Mouse (Mus musculus): Measurements from ENCODE around the gene Heg1. TPM values are rescaled to one million over a fixed set of nuclear protein-coding genes. Genes with fewer than 3 reads are reported as not detected.
A peak's percentile ranks its signal among the peaks of the same experiment; 100 is the strongest.

Gene Heg1
- polyA plus RNA-seq (2016; fragmentation: Nextera tagmentation; extraction: Ambion mirVana) = 11.8 and 15.0 TPM in 2 replicates

DNA sequence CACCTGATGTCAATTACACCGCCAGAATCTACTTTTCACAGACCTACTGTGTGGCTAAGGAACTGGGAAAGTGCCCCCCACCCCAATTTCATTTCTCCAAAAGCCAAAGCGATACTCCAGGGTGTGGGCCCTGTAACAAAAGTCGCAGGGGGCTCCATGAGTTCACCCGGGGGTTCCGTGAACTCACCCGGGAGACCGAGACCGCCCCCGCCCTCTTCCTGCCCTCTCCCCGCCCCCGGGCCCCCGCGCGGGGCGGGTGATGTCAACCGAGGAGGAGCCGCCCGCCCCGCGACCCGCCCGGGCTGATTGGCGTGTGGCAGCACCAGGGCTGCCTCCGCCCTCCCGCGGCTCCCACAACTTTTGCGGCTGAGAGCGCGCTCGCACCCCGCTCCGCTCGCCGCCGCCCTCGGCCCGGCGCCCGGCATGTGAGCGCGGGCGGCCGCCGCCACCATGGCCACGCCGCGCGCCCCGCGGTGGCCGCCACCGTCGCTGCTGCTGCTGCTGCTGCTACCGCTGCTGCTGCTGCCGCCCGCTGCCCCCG lies at the start of gene Heg1:
Gene Heg1 (plus strand): TSS at position 209 of the 541 bp plus-strand sequence.
- H3K27me3 ChIP-seq (replicated peaks; ENCODE audit: low read depth, poor library complexity, severe bottlenecking) = no peaks in the 10 kb centered on the region

DNA sequence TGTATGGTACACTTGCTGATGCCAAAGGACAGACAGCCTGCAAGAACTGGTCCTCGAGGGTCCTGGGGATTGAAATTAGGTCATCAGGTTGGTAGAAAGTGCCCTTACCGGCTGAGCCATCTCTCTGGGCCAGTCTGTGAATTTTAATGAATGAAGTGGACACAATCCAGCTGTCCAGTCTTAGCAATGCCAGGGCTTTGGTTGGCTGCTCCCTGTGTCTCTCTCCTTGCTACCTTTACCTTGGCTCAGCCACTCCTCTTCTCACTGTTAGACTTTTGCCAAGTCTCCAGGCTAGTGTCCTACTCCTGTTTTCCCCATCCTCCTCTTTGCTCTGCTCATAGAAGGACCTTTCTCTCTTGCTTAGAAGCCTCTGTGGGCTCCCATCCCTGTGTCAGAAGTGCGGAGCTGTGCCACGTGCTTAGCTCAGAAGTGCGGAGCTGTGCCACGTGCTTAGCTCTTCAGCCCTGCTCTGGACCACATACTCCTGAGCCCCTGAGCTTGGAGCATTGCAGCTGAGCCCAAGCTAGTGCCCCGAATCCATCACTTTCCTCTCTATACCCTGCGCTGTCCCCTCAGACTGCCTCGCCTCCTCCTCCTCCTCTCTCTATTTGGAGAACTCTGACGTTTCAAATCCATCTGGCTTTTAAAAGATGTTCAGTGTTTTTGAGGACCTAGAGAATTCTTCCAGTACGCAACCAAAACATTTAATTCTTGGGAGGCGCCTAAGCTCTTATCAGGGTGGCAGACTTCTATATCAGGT lies 48.2 kb upstream of the Heg1 start:
- no peak overlapping the region for H3K27ac ChIP-seq (replicated peaks)
- no peaks in the 10 kb centered on the region for H3K27me3 ChIP-seq (replicated peaks; ENCODE audit: low read depth, poor library complexity, severe bottlenecking)
- DNase-seq (ENCODE audit: low spot score) = no peak
- H3K4me1 ChIP-seq = no peaks in the 10 kb centered on the region
- 84% methylated on average over 12 of the region's 12 CpGs for WGBS
- no peaks in the 10 kb centered on the region; the same call in 1 of the 2 replicates for H3K9me3 ChIP-seq
- no peaks in the 10 kb centered on the region for H3K36me3 ChIP-seq (replicated peaks)
- H3K4me3 ChIP-seq = no peak overlapping the region

More for the DNA sequence above, at the start of gene Heg1:
- Histone ChIP-seq H3K4me1 (peaks cover 59% of the 10 kb centered on the region), H3K4me3 (peak within 1 kb of the TSS; percentile 80), H3K36me3 (replicated peaks) (no peaks in the 10 kb centered on the region; the same call in 1 of the 2 replicates), H3K27ac (replicated peaks) (peak within 1 kb of the TSS; percentile 92), H3K9me3 (no peaks in the 10 kb centered on the region)
- DNase-seq (ENCODE audit: low spot score) = peak; percentile 84
- WGBS = under 1% methylated on average over 57 of the region's 57 CpGs

- H3K9me3 ChIP-seq = no peaks in the 10 kb centered on the region
- DNase-seq (ENCODE audit: low spot score) = no peak
- no peak overlapping the region for H3K27ac ChIP-seq (replicated peaks)
- no peaks in the 10 kb centered on the region for H3K27me3 ChIP-seq (replicated peaks; ENCODE audit: low read depth, poor library complexity, severe bottlenecking)
- H3K4me1 ChIP-seq = no peaks in the 10 kb centered on the region
- no peaks in the 10 kb centered on the region for H3K36me3 ChIP-seq (replicated peaks)
- 79% methylated on average over 3 of the region's 3 CpGs for WGBS
- H3K4me3 ChIP-seq = no peak overlapping the region
Observed at GRCm38 (mm10) chr16:33641779-33642178, 42.4 kb upstream of the Heg1 start.

DNA sequence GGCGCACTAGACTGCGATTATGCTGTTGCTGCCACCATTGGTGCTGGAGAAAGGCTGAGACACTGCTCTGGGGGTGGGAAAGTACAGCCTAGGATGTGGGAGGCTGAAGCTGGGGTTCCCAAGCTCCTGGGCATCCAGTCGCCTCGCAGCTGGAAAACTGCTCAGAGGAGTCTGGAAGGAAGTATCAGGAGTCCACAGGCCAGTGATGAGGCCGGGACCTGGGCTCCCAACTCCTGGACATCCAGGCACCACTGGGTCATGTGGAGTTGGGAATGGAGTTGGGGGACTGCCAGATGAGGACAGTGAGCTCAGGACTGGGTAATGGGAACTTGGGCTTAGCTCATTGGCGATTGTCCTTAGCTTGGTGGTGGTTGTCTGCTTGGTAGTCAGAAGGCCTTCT lies 31.1 kb upstream of the Heg1 start:
- H3K27ac ChIP-seq (replicated peaks) = no peak overlapping the region
- H3K27me3 ChIP-seq (replicated peaks; ENCODE audit: low read depth, poor library complexity, severe bottlenecking) = no peaks in the 10 kb centered on the region
- H3K4me1 ChIP-seq = no peaks in the 10 kb centered on the region
- peaks cover 19% of the 10 kb centered on the region for H3K9me3 ChIP-seq
- no peak for DNase-seq (ENCODE audit: low spot score)
- 92% methylated on average over 6 of the region's 6 CpGs for WGBS
- no peaks in the 10 kb centered on the region for H3K36me3 ChIP-seq (replicated peaks)
- H3K4me3 ChIP-seq = no peak overlapping the region

DNA sequence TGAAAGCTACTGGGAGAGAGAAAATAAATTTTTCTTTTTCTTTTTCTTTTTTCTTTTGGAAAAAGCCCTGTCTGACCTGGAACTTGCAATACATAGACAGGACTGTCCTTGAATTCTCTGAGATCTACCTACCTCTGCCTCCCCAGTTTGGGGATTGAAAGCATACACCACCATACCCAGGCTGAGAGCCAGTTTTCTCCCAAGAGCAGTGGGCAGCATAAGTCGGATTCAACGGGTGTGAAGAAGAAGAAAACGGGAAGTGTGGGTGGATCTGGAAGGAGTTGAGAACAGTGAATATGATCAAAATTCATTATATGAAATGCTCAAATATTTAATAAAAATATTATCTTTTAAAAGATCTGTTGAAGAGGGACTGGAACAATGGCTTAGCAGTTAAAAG lies 28.7 kb upstream of the Heg1 start:
- Histone ChIP-seq H3K4me1 (peaks cover 3% of the 10 kb centered on the region; the same call in 1 of the 2 replicates), H3K27ac (replicated peaks) (no peak overlapping the region), H3K36me3 (replicated peaks) (no peaks in the 10 kb centered on the region), H3K27me3 (replicated peaks; ENCODE audit: low read depth, poor library complexity, severe bottlenecking) (no peaks in the 10 kb centered on the region), H3K4me3 (no peak overlapping the region), H3K9me3 (peaks cover 5% of the 10 kb centered on the region; the same call in 1 of the 2 replicates)
- WGBS = 92% methylated on average over 3 of the region's 3 CpGs
- DNase-seq (ENCODE audit: low spot score) = no peak

- peaks cover 3% of the 10 kb centered on the region; the same call in 1 of the 2 replicates for H3K4me1 ChIP-seq
- no peak for DNase-seq (ENCODE audit: low spot score)
- 90% methylated on average over 3 of the region's 3 CpGs for WGBS
- no peaks in the 10 kb centered on the region for H3K9me3 ChIP-seq
- H3K27ac ChIP-seq (replicated peaks) = no peak overlapping the region
- H3K27me3 ChIP-seq (replicated peaks; ENCODE audit: low read depth, poor library complexity, severe bottlenecking) = no peaks in the 10 kb centered on the region
- H3K4me3 ChIP-seq = no peak overlapping the region
- H3K36me3 ChIP-seq (replicated peaks) = no peaks in the 10 kb centered on the region
Observed at GRCm38 (mm10) chr16:33657191-33657590, 27.0 kb upstream of the Heg1 start.

DNA sequence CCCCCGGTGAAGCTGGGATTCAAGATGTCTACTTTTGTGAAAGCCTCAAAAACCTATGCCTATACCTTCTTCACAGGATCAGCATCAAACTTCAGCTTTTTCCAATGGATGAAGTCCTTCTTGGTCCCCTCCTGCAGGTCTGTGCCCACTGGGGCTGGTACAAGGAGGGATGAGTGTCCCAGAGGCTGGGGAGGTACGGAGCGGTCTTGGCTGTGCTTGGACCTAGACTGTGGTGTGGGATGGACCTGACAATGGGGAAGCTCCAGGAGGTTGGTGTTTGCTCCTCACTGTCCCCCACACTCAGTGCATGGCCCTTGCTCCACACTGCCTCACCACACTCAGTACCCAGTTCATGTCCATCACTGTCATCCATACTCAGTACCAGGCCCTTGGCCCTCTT lies 26.0 kb upstream of the Heg1 start:
- Histone ChIP-seq H3K27ac (replicated peaks) (no peak overlapping the region), H3K36me3 (replicated peaks) (no peaks in the 10 kb centered on the region), H3K9me3 (no peaks in the 10 kb centered on the region), H3K27me3 (replicated peaks; ENCODE audit: low read depth, poor library complexity, severe bottlenecking) (no peaks in the 10 kb centered on the region), H3K4me3 (no peak overlapping the region), H3K4me1 (peaks cover 3% of the 10 kb centered on the region; the same call in 1 of the 2 replicates)
- 93% methylated on average over 3 of the region's 3 CpGs for WGBS
- no peak for DNase-seq (ENCODE audit: low spot score)

DNA sequence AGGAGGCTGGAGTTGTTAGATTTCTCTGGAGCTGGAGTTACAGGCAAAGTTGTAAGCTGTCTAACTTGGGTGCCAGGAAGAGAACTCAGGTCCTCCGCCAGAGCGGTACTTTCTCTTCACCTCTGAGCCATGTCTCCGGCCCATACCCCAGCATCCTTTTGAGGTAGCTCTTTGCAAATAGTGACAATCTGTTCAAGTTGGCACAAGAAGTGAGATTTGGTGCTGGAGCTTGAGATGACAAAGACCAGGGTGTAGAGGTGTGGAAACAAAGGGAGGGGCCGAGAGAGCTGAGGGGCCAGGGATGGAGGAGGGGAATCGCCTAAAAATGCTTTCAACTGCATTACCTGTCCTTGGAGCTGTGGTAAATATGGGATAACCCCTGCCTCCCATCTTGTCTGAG lies 24.6 kb upstream of the Heg1 start:
- H3K4me1 ChIP-seq = peaks cover 3% of the 10 kb centered on the region; the same call in 1 of the 2 replicates
- DNase-seq (ENCODE audit: low spot score) = no peak
- H3K27ac ChIP-seq (replicated peaks) = no peak overlapping the region
- no peaks in the 10 kb centered on the region for H3K27me3 ChIP-seq (replicated peaks; ENCODE audit: low read depth, poor library complexity, severe bottlenecking)
- H3K9me3 ChIP-seq = no peaks in the 10 kb centered on the region
- no peaks in the 10 kb centered on the region for H3K36me3 ChIP-seq (replicated peaks)
- 91% methylated on average over 5 of the region's 5 CpGs for WGBS
- no peak overlapping the region for H3K4me3 ChIP-seq

DNA sequence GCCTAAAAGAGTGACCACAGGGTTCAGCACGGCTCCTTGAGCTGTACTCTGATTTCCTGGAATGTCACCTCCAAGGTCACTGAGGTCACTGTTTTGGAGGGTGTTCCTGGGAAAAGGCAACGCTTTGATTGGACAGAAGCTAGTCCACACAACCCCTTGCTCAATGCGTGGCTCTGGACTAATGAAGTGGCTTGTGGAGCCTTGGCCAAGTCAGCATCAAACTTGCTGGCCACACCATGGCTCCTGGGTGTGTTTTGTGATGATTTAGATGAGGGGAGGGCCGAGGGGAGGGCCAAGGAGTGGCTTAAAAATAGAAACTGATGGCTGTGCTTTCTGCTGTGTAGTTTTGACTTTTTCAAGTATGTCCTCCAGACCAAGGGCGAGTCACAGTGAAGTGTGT lies 24.0 kb upstream of the Heg1 start:
- Histone ChIP-seq H3K27ac (replicated peaks) (no peak overlapping the region), H3K4me3 (no peak overlapping the region), H3K9me3 (no peaks in the 10 kb centered on the region), H3K27me3 (replicated peaks; ENCODE audit: low read depth, poor library complexity, severe bottlenecking) (no peaks in the 10 kb centered on the region), H3K36me3 (replicated peaks) (no peaks in the 10 kb centered on the region), H3K4me1 (peaks cover 3% of the 10 kb centered on the region; the same call in 1 of the 2 replicates)
- no peak for DNase-seq (ENCODE audit: low spot score)
- 64% methylated on average over 5 of the region's 5 CpGs for WGBS

- Histone ChIP-seq H3K27me3 (replicated peaks; ENCODE audit: low read depth, poor library complexity, severe bottlenecking) (no peaks in the 10 kb centered on the region), H3K27ac (replicated peaks) (no peak overlapping the region), H3K4me1 (peaks cover 3% of the 10 kb centered on the region; the same call in 1 of the 2 replicates), H3K36me3 (replicated peaks) (no peaks in the 10 kb centered on the region), H3K9me3 (no peaks in the 10 kb centered on the region), H3K4me3 (no peak overlapping the region)
- WGBS = 95% methylated on average over 10 of the region's 10 CpGs
- no peak for DNase-seq (ENCODE audit: low spot score)
Observed at GRCm38 (mm10) chr16:33662841-33663240, 21.3 kb upstream of the Heg1 start.

DNA sequence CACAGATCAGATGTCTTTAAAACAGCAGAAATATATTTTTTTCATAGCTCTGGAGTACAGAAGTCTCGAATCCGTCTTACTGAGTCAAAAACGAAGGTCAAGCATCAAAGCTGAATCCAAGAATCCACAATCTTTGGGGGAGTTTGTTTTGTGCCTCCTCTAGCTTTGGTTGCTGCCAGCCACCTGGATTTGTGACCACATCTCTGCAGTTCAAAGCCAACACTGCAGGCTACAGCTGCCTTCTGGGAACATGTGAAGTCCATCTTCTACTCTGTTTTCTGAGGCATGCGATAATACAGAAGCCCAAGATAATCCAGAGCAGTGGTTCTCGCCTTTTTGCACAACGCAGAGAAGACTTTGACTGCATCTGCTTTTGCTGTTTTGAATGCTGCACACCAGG lies 17.9 kb upstream of the Heg1 start:
- Histone ChIP-seq H3K9me3 (no peaks in the 10 kb centered on the region), H3K4me3 (no peak overlapping the region), H3K27me3 (replicated peaks; ENCODE audit: low read depth, poor library complexity, severe bottlenecking) (no peaks in the 10 kb centered on the region), H3K36me3 (replicated peaks) (no peaks in the 10 kb centered on the region), H3K27ac (replicated peaks) (no peak overlapping the region), H3K4me1 (no peaks in the 10 kb centered on the region)
- WGBS = 92% methylated on average over 6 of the region's 6 CpGs
- no peak for DNase-seq (ENCODE audit: low spot score)

- no peak for DNase-seq (ENCODE audit: low spot score)
- Histone ChIP-seq H3K4me3 (no peak overlapping the region), H3K27me3 (replicated peaks; ENCODE audit: low read depth, poor library complexity, severe bottlenecking) (no peaks in the 10 kb centered on the region), H3K27ac (replicated peaks) (no peak overlapping the region), H3K4me1 (no peaks in the 10 kb centered on the region), H3K36me3 (replicated peaks) (no peaks in the 10 kb centered on the region), H3K9me3 (no peaks in the 10 kb centered on the region)
- 92% methylated on average over 4 of the region's 4 CpGs for WGBS
Observed at GRCm38 (mm10) chr16:33666985-33667538, 17.1 kb upstream of the Heg1 start.

DNA sequence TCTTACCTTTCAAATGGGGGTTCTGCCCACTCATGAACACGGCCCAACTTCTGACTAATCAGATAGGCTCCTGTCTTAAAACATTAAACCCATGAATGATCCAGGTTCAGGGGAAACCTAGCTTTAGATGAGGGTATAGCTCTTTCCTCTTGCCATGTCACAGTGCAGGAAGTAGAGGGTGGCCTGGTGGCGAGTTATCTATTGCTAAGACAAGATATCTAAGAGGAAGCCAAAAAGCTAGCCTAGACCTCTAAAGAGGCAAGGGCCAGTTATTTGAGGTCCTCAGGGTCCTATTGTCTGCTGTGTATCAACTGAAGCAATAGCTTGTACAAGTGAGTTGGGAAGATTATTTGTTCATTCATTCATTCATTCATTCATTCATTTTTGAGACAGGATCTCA lies 15.7 kb upstream of the Heg1 start:
- Histone ChIP-seq H3K9me3 (no peaks in the 10 kb centered on the region), H3K27ac (replicated peaks) (no peak overlapping the region), H3K4me1 (peaks cover 4% of the 10 kb centered on the region; the same call in 1 of the 2 replicates), H3K27me3 (replicated peaks; ENCODE audit: low read depth, poor library complexity, severe bottlenecking) (no peaks in the 10 kb centered on the region), H3K36me3 (replicated peaks) (no peaks in the 10 kb centered on the region), H3K4me3 (no peak overlapping the region)
- DNase-seq (ENCODE audit: low spot score) = no peak
- WGBS = 79% methylated on average over 2 of the region's 2 CpGs

Measured in embryonic facial prominence, embryonic 10.5 days (tissue).